Mouse (Mus musculus) cerebral cortex, adult 2 months (tissue): Measurements from ENCODE around the gene Atp8b5.

ENCODE experiments used
- WGBS: fragments of 180-500 bp; shearing (Covaris S2); methylation state at CpG from one replicate; pipeline ENCODE4 v1.1.7; 2018; 5-methylcytosine and 5-hydroxymethylcytosine counted together

Gene Atp8b5

GRCm38 (mm10) chr4:43266623-43267322 lies at the start of gene Atp8b5:
TSS of gene Atp8b5 (plus strand) at chr4:43267159.
- WGBS: 2% methylated on average over 19 of the region's 19 CpGs

GRCm38 (mm10) chr4:43217997-43218396 lies 49.0 kb upstream of the Atp8b5 start:
- 79% methylated on average over 1 of the region's 1 CpGs for WGBS

DNA sequence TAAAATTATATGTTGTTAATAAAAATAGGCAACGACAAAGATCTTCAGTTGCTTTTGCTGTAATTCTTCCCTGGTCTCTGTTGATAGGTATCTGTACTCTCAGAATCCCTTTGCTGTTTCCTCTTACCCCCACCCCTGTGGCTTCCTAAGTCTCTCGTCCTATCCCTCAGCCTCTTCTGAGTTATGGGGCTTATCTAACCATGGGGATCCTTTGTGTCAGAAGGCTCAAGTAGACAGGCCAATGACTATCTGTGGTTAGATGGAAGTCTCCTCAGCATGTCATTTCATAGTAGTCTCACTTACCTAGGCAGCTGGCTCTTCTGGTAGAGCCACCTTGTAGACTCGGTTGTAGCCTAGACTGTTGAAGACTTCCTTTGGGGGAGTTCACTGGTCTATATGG lies 35.1 kb upstream of the Atp8b5 start:
- 91% methylated on average over 3 of the region's 3 CpGs for WGBS

DNA sequence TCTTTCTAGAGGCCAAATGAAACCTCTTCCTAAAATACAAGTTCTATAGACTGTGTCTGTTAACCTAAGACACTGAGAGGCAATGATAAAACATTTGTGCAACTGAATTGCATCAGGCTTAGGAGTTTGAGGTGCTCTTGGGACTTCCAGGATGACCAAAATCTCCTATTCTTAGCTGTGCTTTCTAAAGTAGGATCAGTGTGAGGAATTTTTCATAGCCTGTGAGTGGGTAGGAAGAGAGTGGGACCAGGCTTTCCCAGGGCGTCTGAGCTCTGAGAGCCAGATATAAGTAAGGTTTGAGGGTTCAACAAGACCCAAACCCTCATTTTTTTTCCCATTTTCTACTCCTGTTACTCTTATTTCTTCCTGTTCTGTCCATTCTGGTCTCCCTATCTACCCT lies 34.0 kb upstream of the Atp8b5 start:
- WGBS: 70% methylated on average over 1 of the region's 1 CpGs

GRCm38 (mm10) chr4:43233489-43233888 lies 33.5 kb upstream of the Atp8b5 start:
- 94% methylated on average over 6 of the region's 6 CpGs for WGBS

DNA sequence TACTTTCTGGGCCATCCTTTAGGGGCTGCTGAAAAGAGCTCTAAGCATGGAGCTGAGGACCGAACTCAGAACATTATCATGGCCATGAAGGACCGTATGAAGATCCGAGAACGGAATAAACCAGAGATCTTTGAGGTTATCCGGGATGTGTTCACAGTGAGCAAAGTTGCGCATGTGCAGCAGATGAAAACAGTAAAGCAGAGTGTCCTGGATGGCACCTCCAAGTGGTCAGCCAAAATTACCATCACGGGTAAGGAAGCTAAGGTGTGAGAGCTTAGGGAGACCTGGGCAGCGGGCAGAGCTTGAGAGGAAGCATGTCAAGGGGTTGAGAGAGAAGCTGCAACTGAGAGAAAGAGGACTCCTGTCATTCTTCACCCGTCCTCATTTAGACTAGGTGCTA lies 30.1 kb upstream of the Atp8b5 start:
- WGBS: 95% methylated on average over 9 of the region's 9 CpGs

DNA sequence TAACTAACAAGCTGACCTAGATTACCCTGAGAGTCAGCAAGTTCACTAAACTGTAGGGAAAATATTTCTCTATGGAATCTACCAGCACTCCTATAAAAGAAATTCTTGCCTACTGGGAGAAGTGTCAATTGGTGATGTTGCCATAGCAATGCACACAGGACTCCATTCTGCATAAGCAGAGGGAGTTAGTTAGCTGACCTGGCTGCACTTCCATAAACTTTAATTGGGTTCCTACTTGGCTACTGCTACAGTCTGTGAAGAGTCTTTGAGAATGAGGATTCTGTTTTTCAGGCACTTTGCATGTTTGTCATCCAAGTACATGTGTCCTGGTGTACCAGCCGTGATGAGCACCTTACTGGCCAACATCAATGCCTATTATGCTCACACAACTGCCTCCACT lies 26.2 kb upstream of the Atp8b5 start:
- 57% methylated on average over 1 of the region's 1 CpGs for WGBS

- whole genome bisulfite sequencing: 25% methylated on average over 2 of the region's 2 CpGs
These were observed 22.9 kb upstream of the Atp8b5 start for GRCm38 (mm10) chr4:43244022-43244421.

GRCm38 (mm10) chr4:43245776-43246175 lies 21.2 kb upstream of the Atp8b5 start:
- WGBS: 74% methylated on average over 4 of the region's 4 CpGs

DNA sequence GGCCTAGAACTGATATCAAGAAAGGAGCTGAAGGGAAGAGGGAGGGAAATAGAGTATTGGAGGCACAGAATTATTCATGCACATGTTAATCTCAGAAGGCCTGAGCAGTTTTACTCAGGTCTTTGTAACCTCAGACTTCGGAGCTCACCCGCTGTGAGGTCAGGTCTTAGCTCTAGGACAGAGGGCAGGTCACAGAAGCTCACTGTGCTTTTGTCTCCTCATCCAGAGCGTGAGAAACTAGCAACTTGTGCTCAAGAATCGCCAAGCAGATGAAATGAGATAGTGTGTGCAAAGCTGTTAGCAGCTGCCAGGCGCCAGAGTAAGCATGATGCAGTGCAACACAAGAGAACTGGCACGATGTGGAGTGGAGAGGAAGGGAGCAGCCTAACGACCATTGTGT lies 18.9 kb upstream of the Atp8b5 start:
- 52% methylated on average over 7 of the region's 7 CpGs for WGBS

DNA sequence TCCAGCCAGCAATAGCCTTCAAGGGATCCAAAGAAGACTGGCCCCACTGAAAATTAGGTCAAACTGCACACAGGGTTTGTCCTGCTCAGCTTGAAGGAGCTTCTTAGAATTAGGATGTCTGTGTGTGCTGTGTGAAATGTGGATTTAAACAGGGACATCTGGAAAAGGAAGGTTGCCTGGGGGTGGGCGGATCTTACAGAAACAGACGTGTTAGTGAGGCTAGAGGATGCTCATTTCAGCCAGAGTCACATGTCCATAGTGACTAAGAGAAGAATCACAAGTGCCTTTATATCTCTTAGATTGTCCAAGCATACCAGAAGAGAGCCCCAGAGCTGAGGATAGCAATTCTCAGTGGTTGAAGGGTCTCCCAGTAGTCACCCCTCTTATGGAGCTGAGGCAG lies 18.1 kb upstream of the Atp8b5 start:
- 55% methylated on average over 2 of the region's 2 CpGs for WGBS

- 86% methylated on average over 6 of the region's 6 CpGs for WGBS
These were observed 15.7 kb upstream of the Atp8b5 start for GRCm38 (mm10) chr4:43251269-43251668.

GRCm38 (mm10) chr4:43257040-43257439 lies 9.9 kb upstream of the Atp8b5 start:
- 98% methylated on average over 2 of the region's 2 CpGs for WGBS

GRCm38 (mm10) chr4:43258556-43258955 lies 8.4 kb upstream of the Atp8b5 start:
- WGBS: 93% methylated on average over 4 of the region's 4 CpGs

DNA sequence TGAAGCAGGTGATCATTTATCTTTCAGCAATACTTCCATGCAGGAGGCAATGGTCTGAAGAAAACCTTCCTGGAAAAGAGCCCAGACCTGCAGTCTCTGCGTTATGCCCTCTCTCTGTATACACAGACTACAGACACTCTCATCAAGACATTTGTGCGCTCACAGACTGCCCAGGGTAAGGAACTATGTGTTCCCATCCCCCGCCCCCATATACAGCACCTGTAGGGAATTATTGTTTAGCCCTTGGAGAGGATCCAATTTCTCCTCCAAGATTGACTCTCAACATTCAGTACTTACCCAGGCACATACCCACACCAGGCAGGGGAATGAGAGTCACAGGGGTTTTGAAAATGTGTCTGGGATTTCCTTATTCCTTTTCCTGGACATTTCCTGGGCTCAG lies 7.5 kb upstream of the Atp8b5 start:
- 76% methylated on average over 3 of the region's 3 CpGs for WGBS

GRCm38 (mm10) chr4:43260096-43260495 lies 6.9 kb upstream of the Atp8b5 start:
- 74% methylated on average over 5 of the region's 5 CpGs for WGBS

- WGBS: 87% methylated on average over 6 of the region's 6 CpGs
These were observed 4.1 kb upstream of the Atp8b5 start for GRCm38 (mm10) chr4:43262821-43263220.

GRCm38 (mm10) chr4:43266146-43266545 lies 813 bp upstream of the Atp8b5 start:
- WGBS: 44% methylated on average over 2 of the region's 2 CpGs

DNA sequence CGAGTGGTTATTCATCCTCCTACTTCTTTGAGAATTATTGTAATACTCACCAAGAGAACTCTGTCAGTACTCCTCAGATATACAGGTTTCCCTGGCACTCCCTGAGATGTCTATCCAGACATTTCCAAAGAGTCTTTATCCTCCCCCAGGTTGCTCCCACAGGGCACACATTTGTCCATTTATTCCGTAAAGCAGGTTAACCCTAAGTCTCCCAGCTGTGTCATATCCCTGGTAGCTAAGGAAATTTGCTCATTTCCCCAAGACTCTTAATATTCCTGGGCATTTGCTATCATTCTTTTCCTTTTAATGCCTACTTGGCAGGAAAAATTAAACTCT lies 332 bp downstream of the Atp8b5 start:
- 1% methylated on average over 2 of the region's 2 CpGs for WGBS

DNA sequence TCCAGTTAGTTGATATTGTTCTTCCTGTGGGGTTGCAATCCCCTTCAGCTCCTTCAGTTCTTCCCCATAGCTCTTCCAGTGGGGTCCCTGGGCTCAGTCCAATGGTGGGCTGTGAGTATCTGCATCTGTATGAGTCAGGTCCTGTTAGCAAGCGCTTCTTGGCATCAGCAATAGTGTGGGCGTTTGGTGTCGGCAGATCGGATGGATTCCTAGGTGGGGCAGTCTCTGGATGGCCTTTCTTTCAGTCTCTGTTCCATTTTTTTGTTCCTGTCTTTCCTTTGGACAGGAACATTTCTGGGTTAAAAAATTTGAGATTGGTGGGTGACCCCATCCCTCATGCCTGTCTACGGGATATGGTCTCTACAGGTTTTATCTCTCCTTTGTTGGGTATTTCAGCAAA lies 18.5 kb downstream of the Atp8b5 start:
- 74% methylated on average over 5 of the region's 5 CpGs for WGBS

- WGBS: 47% methylated on average over 3 of the region's 3 CpGs
These were observed 20.3 kb downstream of the Atp8b5 start for GRCm38 (mm10) chr4:43287305-43287704.

- 45% methylated on average over 6 of the region's 6 CpGs for WGBS
These were observed 27.0 kb downstream of the Atp8b5 start for GRCm38 (mm10) chr4:43294001-43294400.

DNA sequence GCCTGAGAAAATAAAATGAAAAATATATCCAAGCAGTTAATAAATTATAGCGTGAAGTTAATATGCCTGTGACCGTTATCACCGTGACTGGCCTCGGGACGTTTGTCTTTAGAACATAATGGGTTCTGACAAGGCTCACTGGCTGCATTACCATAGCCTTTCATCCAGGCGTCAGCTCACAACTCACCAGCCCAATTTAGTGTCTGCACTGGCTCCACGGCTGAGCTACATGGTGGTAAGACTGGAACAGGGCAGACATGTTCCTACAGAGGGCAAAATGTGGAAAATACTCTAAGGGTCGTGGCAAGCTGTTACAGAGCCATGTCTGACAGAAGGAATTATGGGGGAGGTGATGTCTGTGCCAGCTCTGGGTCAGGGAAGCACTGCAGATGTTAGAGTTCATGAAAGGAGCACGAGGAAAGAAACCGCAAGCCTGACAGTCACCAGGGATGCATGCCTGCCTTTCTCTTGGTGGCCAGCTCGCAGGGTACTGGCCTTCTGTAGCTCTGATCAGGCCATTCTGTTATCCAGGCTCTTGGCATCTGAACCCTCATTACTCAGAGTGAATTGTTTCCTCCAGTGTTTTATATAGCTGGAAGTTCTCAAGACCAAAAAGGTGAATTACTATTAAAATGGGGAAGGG lies 42.9 kb downstream of the Atp8b5 start:
- WGBS: 68% methylated on average over 11 of the region's 11 CpGs

DNA sequence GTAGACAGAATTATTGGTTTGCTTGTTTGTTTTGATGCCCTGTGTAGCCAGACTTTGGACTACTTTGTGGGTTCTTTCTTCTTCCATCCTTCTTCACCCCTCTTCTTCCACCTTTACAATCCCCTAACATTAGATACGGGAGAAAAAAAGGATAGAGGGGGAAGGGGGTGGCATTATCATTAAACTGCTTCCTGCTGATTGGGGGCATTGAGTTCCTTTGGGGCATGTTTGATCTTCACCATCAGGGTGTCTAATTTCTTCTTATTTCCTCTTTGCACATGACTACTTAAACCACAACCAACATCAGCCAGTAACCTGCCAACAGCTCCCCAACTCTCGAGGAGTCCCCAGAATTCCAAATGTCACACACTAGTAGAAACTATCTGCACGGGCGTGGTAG lies 54.6 kb downstream of the Atp8b5 start:
- 85% methylated on average over 4 of the region's 4 CpGs for WGBS
